In genomic region chr14:22445841-22446570, GRCm38 (mm10) we compare ENCODE assay signal across 18 mouse cellular contexts.
DNase-seq lines count a peak whose midpoint lies in the region; ATAC-seq and TF ChIP-seq lines count a peak whose summit lies in the region.
"Had no signal": no experiment of that assay in that cellular context is flagged by ENCODE, and none has a peak within 500 bp of the region (broad histone marks: within the 10 kb centered on the region; RNA-seq: fewer than 3 reads in every experiment).

No protein-coding gene starts in this region.

- H3K4me3 ChIP-seq in layer of hippocampus, adult 2 months = no peak overlapping the region
- H3K4me3 ChIP-seq in lung, embryonic 16.5 days (ENCODE audit: low read length) = no peak overlapping the region
- H3K4me3 ChIP-seq in lung, postnatal 0 days (ENCODE audit: low read depth, low read length) = no peak overlapping the region
- H3K4me3 ChIP-seq: forebrain, embryonic 15.5 days; heart, adult 2 months had no signal

- no peak for TF ChIP-seq CTCF in layer of hippocampus, adult 2 months (conservative IDR thresholded peaks at IDR 0.05)
- TF ChIP-seq CTCF in lung, postnatal 0 days (IDR thresholded peaks at IDR 0.05) = no peak

- H3K36me3 ChIP-seq in lung, embryonic 16.5 days (ENCODE audit: control insufficient read depth, insufficient read depth, low read length) = no peaks in the 10 kb centered on the region
- no peaks in the 10 kb centered on the region for H3K36me3 ChIP-seq in lung, postnatal 0 days (ENCODE audit: insufficient read depth, low read length)
- H3K36me3 ChIP-seq: forebrain, embryonic 15.5 days had no signal

- H3K27me3 ChIP-seq in lung, embryonic 16.5 days (ENCODE audit: control insufficient read depth, insufficient read depth, low read depth, low read length) = no peaks in the 10 kb centered on the region; the same call in 1 of the 2 replicates
- H3K27me3 ChIP-seq in lung, postnatal 0 days (replicated peaks; ENCODE audit: insufficient read depth, low read length) = no peaks in the 10 kb centered on the region

- TF ChIP-seq EP300 in lung, postnatal 0 days (IDR thresholded peaks at IDR 0.05) = no peak

- peak overlapping the region; percentile 43; the same call in 1 of the 2 replicates for H3K27ac ChIP-seq in layer of hippocampus, adult 2 months
- 0 out of 2 replicates have a peak overlapping the region, but pooled peaks have one; percentile 15 for H3K27ac ChIP-seq in lung, embryonic 16.5 days (ENCODE audit: low read length)
- H3K27ac ChIP-seq in lung, postnatal 0 days (ENCODE audit: low read length) = no peak overlapping the region
- H3K27ac ChIP-seq: forebrain, embryonic 15.5 days; heart, adult 2 months; stomach, postnatal 0 days had no signal

- no peaks in the 10 kb centered on the region for H3K9me3 ChIP-seq in lung, embryonic 16.5 days (ENCODE audit: control insufficient read depth, low read length)
- H3K9me3 ChIP-seq in lung, postnatal 0 days (ENCODE audit: low read length) = no peaks in the 10 kb centered on the region
- H3K9me3 ChIP-seq: forebrain, embryonic 15.5 days had no signal

- WGBS in lung, embryonic 16.5 days = 49% methylated on average over 2 of the region's 2 CpGs
- 72% methylated on average over 2 of the region's 2 CpGs for WGBS in lung, postnatal 0 days

- peaks cover 4% of the 10 kb centered on the region; the same call in 1 of the 2 replicates for H3K4me1 ChIP-seq in lung, embryonic 16.5 days (replicated peaks; ENCODE audit: control insufficient read depth, insufficient read depth, low read length)
- H3K4me1 ChIP-seq in lung, postnatal 0 days (ENCODE audit: insufficient read depth, low read depth, low read length) = no peaks in the 10 kb centered on the region

- no peak for DNase-seq in frontal cortex, postnatal 14 days (ENCODE audit: low spot score in 2 of 2)
- no peak for DNase-seq in layer of hippocampus, adult 2 months (ENCODE audit: low spot score in 2 of 2)
- DNase-seq in layer of hippocampus, adult 9-10 months (ENCODE audit: low spot score) = no peak
- DNase-seq in lung, postnatal 0 days (ENCODE audit: low spot score) = no peak
- no peak for DNase-seq in kidney, adult 8-10 months
- DNase-seq: gastrocnemius, postnatal 25 days; heart, postnatal 4 days; kidney, adult 18-20 months; liver; midbrain, embryonic 14.5 days; thymus, adult 2 months; thymus, postnatal 4 days had no signal

- no peak overlapping the region for H3K4me2 ChIP-seq in lung, embryonic 16.5 days (ENCODE audit: low read depth, low read length)
- H3K4me2 ChIP-seq in lung, postnatal 0 days (replicated peaks; ENCODE audit: low read depth, low read length) = no peak overlapping the region
- H3K4me2 ChIP-seq: forebrain, embryonic 15.5 days had no signal

- H3K9ac ChIP-seq in lung, embryonic 16.5 days (ENCODE audit: low read length) = no peak overlapping the region
- H3K9ac ChIP-seq in lung, postnatal 0 days (replicated peaks; ENCODE audit: low read depth) = no peak overlapping the region
- H3K9ac ChIP-seq: forebrain, embryonic 15.5 days had no signal

- ATAC-seq in frontal cortex, adult (ENCODE audit: low TSS enrichment) = peak; percentile 44; the same call in 1 of the 2 replicates
- ATAC-seq in lung, embryonic 16.5 days (ENCODE audit: low read depth) = peak; percentile 50; the same call in 1 of the 2 replicates
- no peak for ATAC-seq in lung, postnatal 0 days
- ATAC-seq: forebrain, embryonic 15.5 days; inflammation-experienced regulatory T-cells, adult 6 months had no signal
